Mouse (Mus musculus): Measurements from ENCODE around the gene C3ar1. TPM values are rescaled to one million over a fixed set of nuclear protein-coding genes. Genes with fewer than 3 reads are reported as not detected.

Gene C3ar1
- not detected for total RNA-seq (2023)

GRCm38 (mm10) chr6:122855955-122856354, at the start of gene C3ar1:
TSS of gene C3ar1 (minus strand) at chr6:122856161.

GRCm38 (mm10) chr6:122873871-122874719, 18.1 kb upstream of the C3ar1 start, which contains the start of gene Necap1:
TSS of gene Necap1 (plus strand) at chr6:122874474.

GRCm38 (mm10) chr6:122819306-122820070, 36.5 kb downstream of the C3ar1 start, which contains the start of gene Foxj2:
TSS of gene Foxj2 (plus strand) at chr6:122819914.

GRCm38 (mm10) chr6:122801301-122801800, 54.6 kb downstream of the C3ar1 start, which contains the start of gene Slc2a3:
TSS of gene Slc2a3 (minus strand) at chr6:122801640.

Other genes with a start within 250 kb of the C3ar1 start
- not detected for gene Gdf3, start 246.1 kb downstream of the C3ar1 start, total RNA-seq (2023)
- gene Dppa3, start 229.8 kb downstream of the C3ar1 start, total RNA-seq (2023) = not detected
- not detected for gene Nanog, start 148.7 kb downstream of the C3ar1 start, total RNA-seq (2023)
- gene Slc2a3, start 54.5 kb downstream of the C3ar1 start, total RNA-seq (2023) = 35.2 TPM
- 32.0 TPM for gene Foxj2, start 36.2 kb downstream of the C3ar1 start, total RNA-seq (2023)
- gene Necap1, start 18.3 kb upstream of the C3ar1 start, total RNA-seq (2023) = 44.7 TPM
- 2.5 TPM for gene Clec4a1, start 65.7 kb upstream of the C3ar1 start, total RNA-seq (2023)
- 1.7 TPM for gene Clec4a3, start 96.4 kb upstream of the C3ar1 start, total RNA-seq (2023)
- 1.0 TPM for gene Clec4a4, start 134.2 kb upstream of the C3ar1 start, total RNA-seq (2023)
- gene Clec4b1, start 193.8 kb upstream of the C3ar1 start, total RNA-seq (2023) = not detected